Mouse (Mus musculus): ENCODE measurements around the gene Gm2663.

DNA sequence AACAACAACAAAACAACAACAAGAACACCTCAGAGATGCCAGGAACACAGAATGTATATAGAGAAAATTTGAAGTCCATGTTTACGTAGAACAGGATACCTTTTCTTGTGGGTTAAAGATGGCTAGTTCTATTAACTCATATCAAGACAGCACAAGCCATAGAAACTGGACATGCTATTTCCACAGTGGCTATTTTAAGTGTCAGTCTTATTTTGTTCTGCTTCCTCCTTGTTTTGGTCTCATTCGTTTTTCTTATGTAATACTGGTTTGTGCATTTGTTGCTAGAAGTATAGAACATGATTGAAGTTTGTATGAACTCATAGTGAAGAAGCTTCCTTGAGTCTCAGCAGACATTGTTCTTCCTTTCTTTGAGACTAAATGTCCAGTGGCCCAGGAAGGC lies 19.9 kb upstream of the Gm2663 start:
- TF ChIP-seq CTCF (conservative IDR thresholded peaks at IDR 0.05; ENCODE audit: low read length) (no peak), NANOG (IDR thresholded peaks at IDR 0.05; ENCODE audit: borderline replicate concordance, low read length) (no peak), POU5F1 (IDR thresholded peaks at IDR 0.05; ENCODE audit: borderline replicate concordance, low read length) (no peak)

Data from E14TG2a.4 (cell line).